Mouse (Mus musculus): Measurements from ENCODE around the gene Cyp4f39. TPM values are rescaled to one million over a fixed set of nuclear protein-coding genes. Genes with fewer than 3 reads are reported as not detected.

Gene Cyp4f39
- 1.2 TPM in 2 replicates for polyA plus RNA-seq (2015; fragmentation: Nextera tagmentation; extraction: Ambion mirVana)

DNA sequence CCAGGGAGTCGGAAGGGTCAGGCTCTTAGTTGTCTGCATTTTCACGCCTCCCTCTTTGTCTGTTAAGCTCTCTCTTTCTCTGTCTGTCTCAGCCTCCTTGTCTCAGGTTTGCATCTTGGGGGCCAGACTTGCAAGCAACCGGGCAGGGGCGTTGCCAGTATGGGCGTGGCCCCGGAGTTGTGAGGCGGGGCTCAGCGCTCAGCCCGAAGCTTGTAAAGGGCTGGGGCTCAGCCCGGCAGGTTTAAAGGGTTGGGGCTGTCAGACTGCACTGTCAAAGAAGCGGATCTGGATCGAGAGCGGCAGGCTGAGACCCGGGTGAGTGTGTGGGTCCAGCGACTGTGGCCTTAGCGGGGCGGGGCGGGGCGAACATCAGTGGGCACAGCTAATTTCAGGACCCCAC is at the start of gene Cyp4f39:
Gene Cyp4f39, plus strand, starts transcription at position 242 of the 400 bp plus-strand sequence.
- H3K4me1 ChIP-seq (replicated peaks) = peaks cover 10% of the 10 kb centered on the region
- peak within 1 kb of the TSS; percentile 64 for H3K4me2 ChIP-seq (replicated peaks)
- H3K4me3 ChIP-seq (replicated peaks) = peak within 1 kb of the TSS; percentile 37
- 1% methylated on average over 19 of the region's 19 CpGs for WGBS
- H3K36me3 ChIP-seq = no peaks in the 10 kb centered on the region
- ATAC-seq = peak; percentile 34; the same call in 1 of the 2 replicates
- no peaks in the 10 kb centered on the region for H3K9me3 ChIP-seq
- peak within 1 kb of the TSS; percentile 56 for H3K9ac ChIP-seq (replicated peaks)
- H3K27ac ChIP-seq = no peak within 1 kb of the TSS
- H3K27me3 ChIP-seq = peaks cover 15% of the 10 kb centered on the region; the same call in 1 of the 2 replicates

DNA sequence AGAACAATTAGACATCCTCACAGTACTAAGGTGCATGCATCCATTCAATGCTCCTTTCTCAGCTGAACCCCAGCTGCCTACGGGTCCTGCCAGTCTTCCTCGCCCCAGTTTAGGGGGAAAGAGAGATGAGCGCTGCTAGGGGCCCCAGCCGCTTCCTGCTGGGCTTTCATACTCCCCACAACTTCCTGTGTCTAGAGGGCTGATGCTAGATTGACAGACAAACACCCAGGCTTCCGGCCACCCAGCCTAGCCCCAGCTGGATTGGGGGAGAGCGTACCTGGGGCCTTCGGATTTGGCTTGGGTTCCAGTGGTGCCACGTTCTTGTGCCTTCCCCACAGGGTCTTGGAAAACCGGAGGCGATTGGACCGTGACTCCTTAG is 49.8 kb upstream of the Cyp4f39 start:
- no peaks in the 10 kb centered on the region for H3K36me3 ChIP-seq
- H3K9ac ChIP-seq (replicated peaks) = no peak overlapping the region
- WGBS = 80% methylated on average over 11 of the region's 11 CpGs
- H3K4me2 ChIP-seq (replicated peaks) = no peak overlapping the region
- ATAC-seq = no peak
- no peaks in the 10 kb centered on the region for H3K4me1 ChIP-seq (replicated peaks)
- no peak overlapping the region for H3K4me3 ChIP-seq (replicated peaks)
- no peaks in the 10 kb centered on the region for H3K9me3 ChIP-seq
- no peak overlapping the region for H3K27ac ChIP-seq
- H3K27me3 ChIP-seq = peaks cover 17% of the 10 kb centered on the region

DNA sequence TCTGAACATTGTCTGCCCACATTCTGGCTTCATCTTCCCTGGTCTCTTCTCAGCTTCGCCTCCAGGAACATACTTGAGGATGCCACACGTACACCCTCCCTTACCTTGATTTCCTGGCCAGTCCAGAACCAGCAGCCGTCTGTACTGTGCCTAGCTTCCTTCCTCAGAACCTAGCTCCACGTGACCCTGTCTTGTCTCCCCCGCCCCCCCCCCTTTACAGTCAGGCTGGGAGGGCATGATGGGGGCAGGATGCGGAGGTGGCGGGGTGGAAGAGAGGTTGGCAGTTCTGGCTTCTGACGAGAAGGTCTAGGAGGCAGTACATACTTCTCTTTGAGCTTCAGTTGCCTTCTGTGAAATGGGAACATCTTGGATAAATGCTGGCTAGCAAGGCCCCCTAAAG is 49.1 kb upstream of the Cyp4f39 start, which contains the start of gene Rasal3:
Gene Rasal3, minus strand, starts transcription at position 167 of the 400 bp plus-strand sequence.
- Histone ChIP-seq H3K9me3 (no peaks in the 10 kb centered on the region), H3K27me3 (peaks cover 11% of the 10 kb centered on the region), H3K27ac (no peak within 1 kb of the TSS), H3K4me1 (replicated peaks) (no peaks in the 10 kb centered on the region), H3K4me3 (replicated peaks) (no peak within 1 kb of the TSS), H3K4me2 (replicated peaks) (no peak within 1 kb of the TSS), H3K9ac (replicated peaks) (no peak within 1 kb of the TSS), H3K36me3 (no peaks in the 10 kb centered on the region)
- no peak for ATAC-seq
- 84% methylated on average over 8 of the region's 8 CpGs for WGBS

DNA sequence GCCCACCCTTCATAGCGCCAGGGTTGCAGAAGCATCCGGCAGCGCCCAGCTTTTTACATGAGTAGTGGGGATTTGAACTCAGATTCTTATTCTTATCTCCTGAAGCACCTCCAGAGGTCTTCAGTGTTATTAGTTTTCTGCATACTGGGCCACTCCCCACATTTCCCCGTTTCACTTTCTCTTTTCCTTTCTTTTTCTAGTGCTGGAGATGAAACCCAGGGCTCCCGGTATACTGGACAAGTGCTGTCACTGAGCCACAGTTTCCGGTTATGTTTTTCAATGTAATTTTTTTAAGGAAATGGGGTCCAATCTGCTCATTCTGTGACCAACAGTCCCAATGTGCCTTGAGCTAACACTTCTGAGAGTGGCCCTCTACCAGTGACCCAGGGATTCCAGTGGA is 40.6 kb upstream of the Cyp4f39 start:
- H3K4me3 ChIP-seq (replicated peaks) = no peak overlapping the region
- 88% methylated on average over 6 of the region's 6 CpGs for WGBS
- H3K4me1 ChIP-seq (replicated peaks) = no peaks in the 10 kb centered on the region
- no peak overlapping the region for H3K9ac ChIP-seq (replicated peaks)
- no peaks in the 10 kb centered on the region for H3K9me3 ChIP-seq
- no peak overlapping the region for H3K27ac ChIP-seq
- no peak for ATAC-seq
- H3K36me3 ChIP-seq = no peaks in the 10 kb centered on the region
- no peak overlapping the region for H3K4me2 ChIP-seq (replicated peaks)
- peaks cover 11% of the 10 kb centered on the region for H3K27me3 ChIP-seq

DNA sequence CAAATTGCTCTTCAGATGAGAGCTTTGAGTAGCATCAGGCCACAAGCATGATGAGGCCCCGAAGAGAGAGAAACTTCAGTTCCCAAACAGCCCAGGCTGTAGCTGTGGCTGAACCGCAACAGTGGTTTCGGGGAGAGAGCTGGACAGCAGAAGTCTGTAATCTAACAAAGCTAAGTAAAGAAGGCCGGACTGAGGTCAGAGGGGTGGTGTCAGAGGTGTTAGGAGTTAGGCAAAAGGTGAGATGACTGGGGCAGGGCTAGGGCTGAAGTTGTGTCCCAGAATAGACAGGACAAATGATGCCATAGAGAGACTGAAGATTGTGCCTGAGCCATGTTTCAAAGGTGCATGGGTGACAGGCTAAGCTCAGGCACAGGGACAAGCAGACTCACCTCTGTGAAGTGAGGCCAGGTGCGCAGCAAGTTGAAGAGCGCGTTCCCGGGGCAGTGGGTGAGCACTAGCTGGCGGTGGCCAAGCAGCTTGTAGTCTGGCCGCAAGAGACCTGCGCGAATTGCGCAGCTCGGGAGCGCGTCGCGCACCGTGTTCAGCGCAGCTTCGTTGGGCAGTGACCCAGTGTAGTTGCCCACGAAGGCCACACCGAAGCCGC is 37.0 kb upstream of the Cyp4f39 start:
- 54% methylated on average over 24 of the region's 24 CpGs for WGBS
- Histone ChIP-seq H3K27me3 (peaks cover 11% of the 10 kb centered on the region), H3K27ac (no peak overlapping the region), H3K4me3 (replicated peaks) (no peak overlapping the region), H3K36me3 (no peaks in the 10 kb centered on the region), H3K4me2 (replicated peaks) (no peak overlapping the region), H3K9ac (replicated peaks) (no peak overlapping the region), H3K9me3 (no peaks in the 10 kb centered on the region), H3K4me1 (replicated peaks) (no peaks in the 10 kb centered on the region)
- ATAC-seq = no peak

DNA sequence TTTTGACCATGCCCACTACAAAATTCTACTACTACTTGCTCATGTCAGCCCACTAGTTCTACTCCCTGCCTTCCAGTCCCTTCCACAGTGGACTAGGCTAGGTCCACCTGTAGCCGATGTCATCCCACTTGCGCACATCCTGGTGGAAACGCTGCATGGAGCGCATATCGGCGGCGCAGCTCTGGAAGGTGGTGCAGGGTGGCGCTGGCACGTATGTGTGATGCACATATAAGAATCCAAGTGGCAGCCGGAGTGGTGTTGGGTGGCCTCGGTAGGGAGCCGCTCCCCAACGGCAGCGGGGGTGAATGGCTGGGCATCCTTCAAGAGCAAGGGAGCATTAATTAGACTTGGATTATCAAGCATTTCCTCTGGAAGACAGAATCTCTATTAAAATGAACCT is 35.8 kb upstream of the Cyp4f39 start:
- no peaks in the 10 kb centered on the region for H3K4me1 ChIP-seq (replicated peaks)
- no peak overlapping the region for H3K4me3 ChIP-seq (replicated peaks)
- H3K4me2 ChIP-seq (replicated peaks) = no peak overlapping the region
- WGBS = 95% methylated on average over 14 of the region's 14 CpGs
- H3K36me3 ChIP-seq = no peaks in the 10 kb centered on the region
- no peak for ATAC-seq
- H3K27ac ChIP-seq = no peak overlapping the region
- H3K9ac ChIP-seq (replicated peaks) = no peak overlapping the region
- H3K27me3 ChIP-seq = peaks cover 11% of the 10 kb centered on the region
- H3K9me3 ChIP-seq = no peaks in the 10 kb centered on the region

DNA sequence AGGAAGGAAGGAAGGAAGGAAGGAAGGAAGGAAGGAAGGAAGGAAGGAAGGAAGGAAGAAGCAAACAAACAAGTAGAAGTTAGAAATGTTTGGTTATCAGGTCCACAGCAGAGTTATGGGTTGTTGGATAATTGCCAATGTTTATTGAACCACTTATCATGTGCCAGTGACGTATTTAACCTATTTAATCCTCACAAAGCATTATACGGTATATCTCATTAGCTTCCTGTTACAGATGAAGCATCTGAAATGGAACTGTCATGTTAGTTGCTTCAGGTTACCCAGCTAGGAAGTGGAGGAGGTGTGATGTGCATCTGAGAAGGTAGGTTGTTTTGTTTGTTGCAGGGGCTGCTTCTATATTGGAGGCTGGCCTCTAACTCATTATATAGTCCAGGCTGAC is 32.5 kb upstream of the Cyp4f39 start:
- no peak overlapping the region for H3K4me2 ChIP-seq (replicated peaks)
- WGBS = 83% methylated on average over 2 of the region's 2 CpGs
- H3K9me3 ChIP-seq = no peaks in the 10 kb centered on the region
- ATAC-seq = no peak
- H3K9ac ChIP-seq (replicated peaks) = no peak overlapping the region
- no peak overlapping the region for H3K27ac ChIP-seq
- no peaks in the 10 kb centered on the region for H3K4me1 ChIP-seq (replicated peaks)
- no peak overlapping the region for H3K4me3 ChIP-seq (replicated peaks)
- peaks cover 11% of the 10 kb centered on the region for H3K27me3 ChIP-seq
- no peaks in the 10 kb centered on the region for H3K36me3 ChIP-seq

DNA sequence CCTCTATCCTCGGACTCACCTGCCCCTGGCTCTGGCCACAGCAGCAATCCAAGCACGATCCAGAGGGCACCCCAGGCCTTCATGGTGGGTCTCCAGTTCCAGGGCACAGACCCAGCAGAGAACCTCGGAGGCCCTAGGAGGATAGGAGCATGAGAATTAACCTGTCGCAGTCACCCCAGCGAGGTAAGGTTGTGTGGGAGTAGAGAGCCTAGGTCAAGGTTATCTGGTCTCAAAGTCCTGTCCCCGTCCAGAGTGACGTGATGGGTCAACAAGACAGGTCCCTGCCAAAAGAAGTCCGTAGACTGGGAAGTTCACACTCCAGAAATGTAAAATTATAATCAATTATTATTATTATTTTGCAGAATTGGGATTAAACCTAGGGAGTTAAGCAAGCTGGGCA is 31.7 kb upstream of the Cyp4f39 start:
- Histone ChIP-seq H3K4me1 (replicated peaks) (no peaks in the 10 kb centered on the region), H3K4me2 (replicated peaks) (no peak overlapping the region), H3K27ac (no peak overlapping the region), H3K36me3 (no peaks in the 10 kb centered on the region), H3K4me3 (replicated peaks) (no peak overlapping the region), H3K9ac (replicated peaks) (no peak overlapping the region), H3K27me3 (peaks cover 9% of the 10 kb centered on the region), H3K9me3 (no peaks in the 10 kb centered on the region)
- WGBS = 87% methylated on average over 8 of the region's 8 CpGs
- ATAC-seq = no peak

DNA sequence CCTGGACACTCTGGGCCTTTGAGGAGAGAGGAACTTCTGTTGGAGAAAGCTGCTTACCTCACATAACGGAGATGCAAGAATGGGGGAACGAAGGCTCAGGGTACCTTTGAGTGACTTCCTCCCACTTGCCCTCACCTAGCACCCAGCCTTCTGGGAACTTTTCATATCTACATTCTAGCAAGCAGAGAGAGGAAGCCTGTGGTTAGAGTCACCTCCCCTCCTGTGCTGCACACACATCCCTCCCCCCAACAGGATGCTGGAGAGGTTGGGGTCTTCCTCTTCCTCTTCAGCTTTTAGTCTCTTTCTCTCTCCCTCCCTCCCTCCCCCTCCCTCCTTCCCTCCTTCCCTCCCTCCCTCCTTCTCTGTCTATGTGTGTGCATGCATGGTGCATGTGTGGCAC is 28.5 kb upstream of the Cyp4f39 start, which contains the start of gene Pglyrp2:
Gene Pglyrp2, minus strand, starts transcription at position 134 of the 400 bp plus-strand sequence.
- Histone ChIP-seq H3K27ac (no peak within 1 kb of the TSS), H3K9me3 (no peaks in the 10 kb centered on the region), H3K9ac (replicated peaks) (no peak within 1 kb of the TSS), H3K4me3 (replicated peaks) (no peak within 1 kb of the TSS), H3K27me3 (no peaks in the 10 kb centered on the region), H3K4me1 (replicated peaks) (no peaks in the 10 kb centered on the region), H3K36me3 (no peaks in the 10 kb centered on the region), H3K4me2 (replicated peaks) (no peak within 1 kb of the TSS)
- ATAC-seq = no peak
- 92% methylated on average over 2 of the region's 2 CpGs for WGBS

DNA sequence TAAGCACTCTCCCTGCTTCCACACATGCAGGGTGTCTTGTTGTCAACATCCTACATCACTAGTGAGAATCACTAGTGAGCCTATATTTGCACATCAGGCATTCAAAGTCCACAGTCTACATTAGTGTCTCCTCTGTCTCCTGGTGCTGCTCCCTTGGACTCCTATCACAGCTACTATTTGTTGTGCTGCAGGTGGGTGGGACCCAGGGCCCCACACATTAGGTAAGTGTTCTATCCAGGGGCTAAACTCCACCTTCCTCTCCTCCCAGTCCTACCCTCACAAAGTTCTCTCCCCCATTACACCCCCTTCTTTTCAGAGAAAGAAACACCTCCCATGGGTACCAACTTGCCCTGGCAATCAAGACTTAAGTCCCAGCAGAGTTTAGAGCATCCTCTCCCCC is 25.9 kb upstream of the Cyp4f39 start:
- Histone ChIP-seq H3K4me1 (replicated peaks) (no peaks in the 10 kb centered on the region), H3K27ac (no peak overlapping the region), H3K4me2 (replicated peaks) (no peak overlapping the region), H3K27me3 (no peaks in the 10 kb centered on the region), H3K9me3 (no peaks in the 10 kb centered on the region), H3K9ac (replicated peaks) (no peak overlapping the region), H3K36me3 (no peaks in the 10 kb centered on the region), H3K4me3 (replicated peaks) (no peak overlapping the region)
- ATAC-seq = no peak

DNA sequence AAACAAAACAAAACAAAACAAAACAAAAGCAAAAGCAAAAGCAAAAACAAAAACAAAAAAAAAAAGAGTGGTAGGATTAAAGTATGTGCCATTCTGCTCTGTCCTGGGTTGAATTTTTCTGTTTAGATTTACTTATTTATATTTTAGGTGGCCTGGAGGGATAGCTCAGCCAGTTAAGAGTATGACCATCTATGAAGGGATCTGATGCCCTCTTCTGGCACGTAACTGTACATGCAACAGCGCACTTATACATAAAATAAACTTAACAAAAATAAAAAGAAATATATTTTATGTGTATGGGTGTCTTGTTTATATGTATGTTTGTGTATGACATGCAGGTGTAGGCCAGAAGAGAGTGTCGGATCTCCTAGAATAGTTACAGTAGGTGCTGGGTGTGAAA is 20.6 kb upstream of the Cyp4f39 start:
- Histone ChIP-seq H3K27ac (no peak overlapping the region), H3K4me1 (replicated peaks) (no peaks in the 10 kb centered on the region), H3K27me3 (no peaks in the 10 kb centered on the region), H3K36me3 (no peaks in the 10 kb centered on the region), H3K4me3 (replicated peaks) (no peak overlapping the region), H3K9ac (replicated peaks) (no peak overlapping the region), H3K4me2 (replicated peaks) (no peak overlapping the region), H3K9me3 (no peaks in the 10 kb centered on the region)
- 58% methylated on average over 3 of the region's 3 CpGs for WGBS
- no peak for ATAC-seq

DNA sequence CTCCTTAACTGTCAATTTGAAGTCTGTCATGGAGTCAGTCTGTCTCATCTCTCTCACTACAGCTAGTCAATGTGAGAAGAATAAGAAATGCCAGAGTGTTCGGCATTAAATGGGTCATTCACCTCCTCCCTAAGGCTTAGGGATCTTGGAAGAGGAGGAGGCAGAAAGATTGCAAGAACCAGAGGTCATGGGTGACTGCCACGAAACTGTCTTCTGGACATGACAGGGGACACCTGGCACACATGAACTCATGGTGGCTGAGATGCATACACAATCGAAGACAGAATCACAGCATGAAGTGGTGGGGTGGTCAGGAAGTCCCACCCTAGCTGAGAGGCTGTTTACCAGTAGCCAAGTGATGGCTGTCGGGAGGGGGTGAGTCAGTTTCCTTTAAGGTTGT is 18.2 kb upstream of the Cyp4f39 start:
- H3K4me2 ChIP-seq (replicated peaks) = no peak overlapping the region
- no peaks in the 10 kb centered on the region for H3K9me3 ChIP-seq
- H3K9ac ChIP-seq (replicated peaks) = no peak overlapping the region
- H3K4me1 ChIP-seq (replicated peaks) = no peaks in the 10 kb centered on the region
- H3K27ac ChIP-seq = no peak overlapping the region
- H3K36me3 ChIP-seq = no peaks in the 10 kb centered on the region
- 71% methylated on average over 4 of the region's 4 CpGs for WGBS
- H3K27me3 ChIP-seq = no peaks in the 10 kb centered on the region
- H3K4me3 ChIP-seq (replicated peaks) = no peak overlapping the region
- ATAC-seq = no peak

DNA sequence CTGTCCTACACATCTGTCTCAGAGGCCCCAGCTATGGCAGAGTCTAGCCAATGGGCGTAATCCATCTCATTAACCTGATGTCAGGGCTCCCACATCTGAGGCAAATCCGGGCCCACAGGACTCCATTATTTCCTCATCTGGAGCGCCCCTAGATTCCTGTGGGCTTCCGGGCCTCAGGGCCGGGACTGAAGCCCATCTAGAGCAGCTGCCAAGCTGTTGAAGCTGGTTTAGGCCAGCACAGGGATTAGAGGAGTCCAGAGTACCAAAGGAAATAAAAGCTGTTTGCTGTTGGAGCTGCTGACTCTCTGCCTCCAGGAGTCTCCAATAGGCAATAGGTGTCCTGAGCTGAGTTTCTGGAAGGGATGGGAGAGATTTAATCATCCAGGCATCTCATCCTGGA is 17.4 kb upstream of the Cyp4f39 start:
- Histone ChIP-seq H3K9me3 (no peaks in the 10 kb centered on the region), H3K4me3 (replicated peaks) (no peak overlapping the region), H3K4me1 (replicated peaks) (no peaks in the 10 kb centered on the region), H3K27me3 (no peaks in the 10 kb centered on the region), H3K9ac (replicated peaks) (no peak overlapping the region), H3K4me2 (replicated peaks) (no peak overlapping the region), H3K27ac (no peak overlapping the region), H3K36me3 (no peaks in the 10 kb centered on the region)
- ATAC-seq = no peak
- WGBS = 64% methylated on average over 5 of the region's 5 CpGs
